Mouse (Mus musculus): Measurements from ENCODE around the gene Purb.

- no peak for TF ChIP-seq CTCF (IDR thresholded peaks at IDR 0.05; ENCODE audit: extremely low read depth, insufficient read depth, low read length)
- no peak for TF ChIP-seq POLR2A (IDR thresholded peaks at IDR 0.05; ENCODE audit: extremely low read depth, insufficient read depth, low read length)
These were observed 3.5 kb upstream of the Purb start for GRCm38 (mm10) chr11:6479231-6479630.
